Mouse (Mus musculus): ENCODE results near the gene Npas3. TPM values are rescaled to one million over a fixed set of nuclear protein-coding genes. Genes with fewer than 3 reads are reported as not detected.

Gene Npas3
- polyA plus RNA-seq, 1 experiment from 2014 or later, result 3.7 TPM

- DNase-seq (ENCODE audit: low spot score) (no peak), ATAC-seq (replicated peaks; ENCODE audit: low FRiP score, low TSS enrichment, low read depth) (no peak)
- no peak overlapping the region for H3K4me2 ChIP-seq (ENCODE audit: low read length)
- H3K9me3 ChIP-seq (ENCODE audit: control insufficient read depth, low read length), result no peaks in the 10 kb centered on the region
- H3K27ac ChIP-seq (ENCODE audit: low read depth), result no peak overlapping the region
- no peaks in the 10 kb centered on the region for H3K36me3 ChIP-seq (ENCODE audit: control insufficient read depth, insufficient read depth, low read length)
- no peaks in the 10 kb centered on the region for H3K4me1 ChIP-seq (replicated peaks; ENCODE audit: control insufficient read depth, insufficient read depth, low read length)
- H3K4me3 ChIP-seq (ENCODE audit: low read depth, low read length), result no peak overlapping the region
- no peak overlapping the region for H3K9ac ChIP-seq (ENCODE audit: low read length)
- H3K27me3 ChIP-seq (replicated peaks; ENCODE audit: control insufficient read depth, insufficient read depth, low read length), result no peaks in the 10 kb centered on the region
- 95% methylated on average over 3 of the region's 3 CpGs for WGBS
Measured at GRCm38 (mm10) chr12:53997141-53997540, 748.7 kb downstream of the Npas3 start.

DNA sequence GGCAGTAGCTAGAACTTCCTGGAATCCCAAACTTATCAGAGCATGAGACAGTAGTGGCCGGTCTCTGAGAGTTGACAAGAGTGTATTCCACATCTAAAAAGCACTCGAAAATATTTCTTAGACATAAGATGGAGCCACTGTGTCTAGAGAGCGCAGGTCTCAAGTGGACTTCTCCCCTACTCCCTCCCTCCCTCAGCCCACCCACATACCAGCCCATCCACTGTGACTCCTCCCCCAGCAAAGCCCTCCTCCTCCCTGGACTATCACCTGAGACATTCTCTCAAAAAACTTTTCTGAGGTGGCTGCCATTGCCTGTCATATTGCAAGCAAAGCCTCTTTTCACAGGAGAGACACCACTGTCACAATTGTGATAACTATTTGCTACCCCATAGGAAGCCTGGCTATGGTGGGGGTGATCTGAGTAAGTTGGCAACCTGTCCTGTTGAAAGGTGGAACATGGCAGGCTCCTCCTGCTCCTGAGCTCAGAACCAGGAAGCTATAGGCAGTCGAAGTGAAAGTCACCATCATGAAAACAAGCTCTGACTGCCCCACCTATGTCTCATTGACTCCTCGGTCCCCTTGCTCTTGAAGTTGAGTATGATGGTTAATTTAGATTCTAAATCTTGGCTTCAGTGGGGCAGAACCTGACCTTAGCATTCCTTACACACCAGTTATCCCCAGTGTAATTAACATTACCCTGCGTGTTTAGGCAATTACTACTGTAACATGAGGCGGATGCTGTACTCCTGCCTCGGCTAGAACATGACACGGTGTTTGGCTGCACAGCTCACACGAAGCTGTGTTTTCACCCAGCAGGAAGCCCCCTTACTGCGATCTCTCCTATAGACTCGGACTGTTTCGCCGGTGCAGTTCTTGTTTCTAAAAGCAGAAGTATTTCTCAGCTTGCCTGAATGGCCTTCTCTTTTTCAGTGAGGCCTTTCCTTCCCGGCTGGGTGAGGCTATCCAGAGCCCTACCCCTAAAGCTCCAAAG lies 751.5 kb downstream of the Npas3 start:
- H3K4me3 ChIP-seq (ENCODE audit: low read depth, low read length), result no peak overlapping the region
- WGBS, result 52% methylated on average over 15 of the region's 15 CpGs
- no peak for ATAC-seq (replicated peaks; ENCODE audit: low FRiP score, low TSS enrichment, low read depth)

DNA sequence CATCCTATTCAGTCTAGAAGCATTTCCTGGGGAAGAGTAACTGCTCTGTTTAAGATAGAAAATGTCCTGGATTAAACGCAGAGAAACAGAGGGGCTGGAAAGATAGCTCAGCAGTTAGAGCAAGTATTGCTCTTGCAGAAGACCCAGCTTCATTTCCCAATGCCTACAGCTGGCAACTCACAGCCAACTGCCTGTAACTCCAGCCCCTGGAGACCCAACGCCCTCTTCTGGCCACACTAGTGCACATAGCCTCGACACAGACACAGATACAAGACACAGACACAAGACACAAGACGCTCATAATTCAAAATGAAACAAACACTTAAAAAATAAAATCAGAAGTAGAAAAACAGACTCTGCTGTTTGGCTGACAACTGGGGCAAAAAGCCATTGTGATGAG lies 754.0 kb downstream of the Npas3 start:
- H3K4me1 ChIP-seq (replicated peaks; ENCODE audit: control insufficient read depth, insufficient read depth, low read length), result 0 out of 2 replicates have a peak, but pooled peaks cover 5% of the 10 kb centered on the region
- H3K36me3 ChIP-seq (ENCODE audit: control insufficient read depth, insufficient read depth, low read length), result no peaks in the 10 kb centered on the region
- WGBS, result 60% methylated on average over 4 of the region's 4 CpGs
- H3K27me3 ChIP-seq (replicated peaks; ENCODE audit: control insufficient read depth, insufficient read depth, low read length), result no peaks in the 10 kb centered on the region
- no peaks in the 10 kb centered on the region for H3K9me3 ChIP-seq (ENCODE audit: control insufficient read depth, low read length)
- no peak for DNase-seq (ENCODE audit: low spot score)
- H3K4me3 ChIP-seq (ENCODE audit: low read depth, low read length), result no peak overlapping the region
- no peak for ATAC-seq (replicated peaks; ENCODE audit: low FRiP score, low TSS enrichment, low read depth)
- H3K9ac ChIP-seq (ENCODE audit: low read length), result no peak overlapping the region
- no peak overlapping the region for H3K4me2 ChIP-seq (ENCODE audit: low read length)
- H3K27ac ChIP-seq (ENCODE audit: low read depth), result no peak overlapping the region

More for the DNA sequence above, 751.5 kb downstream of the Npas3 start:
- Histone ChIP-seq H3K9ac (ENCODE audit: low read length) (no peak overlapping the region), H3K27me3 (replicated peaks; ENCODE audit: control insufficient read depth, insufficient read depth, low read length) (no peaks in the 10 kb centered on the region), H3K9me3 (ENCODE audit: control insufficient read depth, low read length) (no peaks in the 10 kb centered on the region), H3K4me1 (replicated peaks; ENCODE audit: control insufficient read depth, insufficient read depth, low read length) (0 out of 2 replicates have a peak, but pooled peaks cover 3% of the 10 kb centered on the region), H3K36me3 (ENCODE audit: control insufficient read depth, insufficient read depth, low read length) (no peaks in the 10 kb centered on the region), H3K4me2 (ENCODE audit: low read length) (peak overlapping the region; percentile 5; the same call in 1 of the 2 replicates), H3K27ac (ENCODE audit: low read depth) (peak overlapping the region; percentile 2; the same call in 1 of the 2 replicates)
- no peak for DNase-seq (ENCODE audit: low spot score)

- Histone ChIP-seq H3K27ac (ENCODE audit: low read depth) (no peak overlapping the region), H3K4me1 (replicated peaks; ENCODE audit: control insufficient read depth, insufficient read depth, low read length) (0 out of 2 replicates have a peak, but pooled peaks cover 5% of the 10 kb centered on the region), H3K4me3 (ENCODE audit: low read depth, low read length) (no peak overlapping the region), H3K9me3 (ENCODE audit: control insufficient read depth, low read length) (no peaks in the 10 kb centered on the region), H3K9ac (ENCODE audit: low read length) (no peak overlapping the region), H3K27me3 (replicated peaks; ENCODE audit: control insufficient read depth, insufficient read depth, low read length) (no peaks in the 10 kb centered on the region), H3K4me2 (ENCODE audit: low read length) (no peak overlapping the region), H3K36me3 (ENCODE audit: control insufficient read depth, insufficient read depth, low read length) (no peaks in the 10 kb centered on the region)
- 32% methylated on average over 8 of the region's 8 CpGs for WGBS
- DNase-seq (ENCODE audit: low spot score), result no peak
- ATAC-seq (replicated peaks; ENCODE audit: low FRiP score, low TSS enrichment, low read depth), result no peak
Measured at GRCm38 (mm10) chr12:54004606-54005005, 756.1 kb downstream of the Npas3 start.

DNA sequence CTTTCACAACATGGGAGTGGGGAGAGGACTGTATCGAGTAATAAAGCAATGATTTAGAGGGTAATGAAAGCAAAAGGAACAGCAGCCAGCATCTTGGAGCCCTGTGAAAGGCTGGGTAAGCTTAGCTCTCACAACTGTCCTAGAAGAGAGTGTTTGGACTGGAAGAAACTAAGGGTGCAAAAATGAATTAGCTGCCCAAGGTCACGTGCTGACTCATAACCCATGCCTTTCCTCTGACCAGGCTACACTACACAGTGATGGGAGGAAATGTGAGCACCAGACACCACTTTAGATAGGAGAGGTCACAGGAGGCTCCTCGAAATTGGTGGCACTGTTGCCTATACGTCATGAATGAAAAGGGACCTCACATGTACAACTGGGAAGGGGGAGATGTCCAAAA lies 757.1 kb downstream of the Npas3 start:
- 0 out of 2 replicates have a peak, but pooled peaks cover 5% of the 10 kb centered on the region for H3K4me1 ChIP-seq (replicated peaks; ENCODE audit: control insufficient read depth, insufficient read depth, low read length)
- no peak overlapping the region for H3K4me3 ChIP-seq (ENCODE audit: low read depth, low read length)
- no peaks in the 10 kb centered on the region for H3K36me3 ChIP-seq (ENCODE audit: control insufficient read depth, insufficient read depth, low read length)
- no peak overlapping the region for H3K4me2 ChIP-seq (ENCODE audit: low read length)
- 61% methylated on average over 4 of the region's 4 CpGs for WGBS
- no peaks in the 10 kb centered on the region for H3K9me3 ChIP-seq (ENCODE audit: control insufficient read depth, low read length)
- no peak overlapping the region for H3K9ac ChIP-seq (ENCODE audit: low read length)
- H3K27ac ChIP-seq (ENCODE audit: low read depth), result no peak overlapping the region
- no peaks in the 10 kb centered on the region for H3K27me3 ChIP-seq (replicated peaks; ENCODE audit: control insufficient read depth, insufficient read depth, low read length)
- DNase-seq (ENCODE audit: low spot score) (no peak), ATAC-seq (replicated peaks; ENCODE audit: low FRiP score, low TSS enrichment, low read depth) (no peak)

GRCm38 (mm10) chr12:54015304-54015703 lies 766.8 kb downstream of the Npas3 start:
- no peaks in the 10 kb centered on the region for H3K9me3 ChIP-seq (ENCODE audit: control insufficient read depth, low read length)
- ATAC-seq (replicated peaks; ENCODE audit: low FRiP score, low TSS enrichment, low read depth) (no peak), DNase-seq (ENCODE audit: low spot score) (no peak)
- H3K27ac ChIP-seq (ENCODE audit: low read depth), result no peak overlapping the region
- H3K4me3 ChIP-seq (ENCODE audit: low read depth, low read length), result no peak overlapping the region
- H3K4me2 ChIP-seq (ENCODE audit: low read length), result no peak overlapping the region
- no peak overlapping the region for H3K9ac ChIP-seq (ENCODE audit: low read length)
- no peaks in the 10 kb centered on the region for H3K36me3 ChIP-seq (ENCODE audit: control insufficient read depth, insufficient read depth, low read length)
- no peaks in the 10 kb centered on the region for H3K4me1 ChIP-seq (replicated peaks; ENCODE audit: control insufficient read depth, insufficient read depth, low read length)
- H3K27me3 ChIP-seq (replicated peaks; ENCODE audit: control insufficient read depth, insufficient read depth, low read length), result no peaks in the 10 kb centered on the region

DNA sequence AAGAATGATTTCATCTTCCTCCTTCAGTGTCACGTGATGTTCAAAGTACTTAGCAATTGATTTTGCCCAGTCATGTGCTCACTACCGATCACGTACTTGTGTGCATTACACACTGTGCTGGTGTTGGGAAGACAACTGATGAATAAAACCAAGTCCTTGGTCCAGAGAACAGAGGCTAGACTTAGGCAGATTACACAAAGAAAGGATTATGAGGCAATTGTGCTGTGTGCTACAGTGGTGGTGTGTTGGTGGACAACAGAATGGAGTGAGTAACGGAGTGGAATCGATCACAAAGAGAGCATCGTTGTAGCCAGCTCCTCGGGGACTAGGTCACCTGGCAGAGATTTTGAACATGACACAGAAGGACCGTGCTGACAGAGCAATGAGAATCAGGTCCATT lies 769.5 kb downstream of the Npas3 start:
- no peaks in the 10 kb centered on the region for H3K36me3 ChIP-seq (ENCODE audit: control insufficient read depth, insufficient read depth, low read length)
- H3K27me3 ChIP-seq (replicated peaks; ENCODE audit: control insufficient read depth, insufficient read depth, low read length), result no peaks in the 10 kb centered on the region
- no peak overlapping the region for H3K4me3 ChIP-seq (ENCODE audit: low read depth, low read length)
- H3K9me3 ChIP-seq (ENCODE audit: control insufficient read depth, low read length), result no peaks in the 10 kb centered on the region
- H3K4me2 ChIP-seq (ENCODE audit: low read length), result no peak overlapping the region
- DNase-seq (ENCODE audit: low spot score) (no peak), ATAC-seq (replicated peaks; ENCODE audit: low FRiP score, low TSS enrichment, low read depth) (no peak)
- no peak overlapping the region for H3K27ac ChIP-seq (ENCODE audit: low read depth)
- 92% methylated on average over 8 of the region's 8 CpGs for WGBS
- H3K4me1 ChIP-seq (replicated peaks; ENCODE audit: control insufficient read depth, insufficient read depth, low read length), result no peaks in the 10 kb centered on the region
- H3K9ac ChIP-seq (ENCODE audit: low read length), result no peak overlapping the region

GRCm38 (mm10) chr12:54019979-54020378 lies 771.5 kb downstream of the Npas3 start:
- Histone ChIP-seq H3K27ac (ENCODE audit: low read depth) (no peak overlapping the region), H3K4me1 (replicated peaks; ENCODE audit: control insufficient read depth, insufficient read depth, low read length) (no peaks in the 10 kb centered on the region), H3K4me3 (ENCODE audit: low read depth, low read length) (no peak overlapping the region), H3K36me3 (ENCODE audit: control insufficient read depth, insufficient read depth, low read length) (no peaks in the 10 kb centered on the region), H3K4me2 (ENCODE audit: low read length) (no peak overlapping the region), H3K27me3 (replicated peaks; ENCODE audit: control insufficient read depth, insufficient read depth, low read length) (no peaks in the 10 kb centered on the region), H3K9me3 (ENCODE audit: control insufficient read depth, low read length) (no peaks in the 10 kb centered on the region), H3K9ac (ENCODE audit: low read length) (no peak overlapping the region)
- DNase-seq (ENCODE audit: low spot score) (no peak), ATAC-seq (replicated peaks; ENCODE audit: low FRiP score, low TSS enrichment, low read depth) (no peak)
- WGBS, result 94% methylated on average over 8 of the region's 8 CpGs

All from intestine, embryonic 14.5 days (tissue).